Mouse (Mus musculus) monocyte, adult 2 months (primary cell): ENCODE measurements at regions not wholly inside any gene's neighbourhood (a gene's known extent, or its start where the extent isn't known, plus 50 kb on each side); places are given as distances from the start of the nearest gene placed in this dataset.

Experiments used
- DNase-seq, 2 experiments: peaks; one replicate each; pipeline ENCODE4 v3.0.0; 2022; ENCODE audit warnings: low spot score in 2 of 2, low read depth in 1 of 2

DNA sequence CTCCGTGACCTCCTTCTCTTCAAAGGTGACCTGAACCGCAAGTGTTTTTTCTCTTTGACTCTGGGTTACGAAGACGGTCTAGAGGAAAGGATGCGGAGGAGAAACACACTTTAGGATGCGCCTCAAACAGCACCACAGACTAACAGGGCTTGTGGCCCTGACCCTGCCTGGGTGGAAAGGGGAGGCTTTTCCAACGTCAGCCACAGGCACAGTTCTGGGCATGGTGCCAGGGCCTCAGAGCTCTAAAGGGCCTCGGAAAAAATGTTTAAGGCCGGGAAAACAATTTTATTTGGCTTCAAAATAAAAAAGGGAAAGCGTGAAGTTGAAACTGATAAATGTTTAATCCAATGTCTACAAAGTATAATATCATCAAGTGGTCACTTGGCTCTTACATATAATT is 323.6 kb downstream of the Matn1 start:
- DNase-seq, result no peak

DNA sequence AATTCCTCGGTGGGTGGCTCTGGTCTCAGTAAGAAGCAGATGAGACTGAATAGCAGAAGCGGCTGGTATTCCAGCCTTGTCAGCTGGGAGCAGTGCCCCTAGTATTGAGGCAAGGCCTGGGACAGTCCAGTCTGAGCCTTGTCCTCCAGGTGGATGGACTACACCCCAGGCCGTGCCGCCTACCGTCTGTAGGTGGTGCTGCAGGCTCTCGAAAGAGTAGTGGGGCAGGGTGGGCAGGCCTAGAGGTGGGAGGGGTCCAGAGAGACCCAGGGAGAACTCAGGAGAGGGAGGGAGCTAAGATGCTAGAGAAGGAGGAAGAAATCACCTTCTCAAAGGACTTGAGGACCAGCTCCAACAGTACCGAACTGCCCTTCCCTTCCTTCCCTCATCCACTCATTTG is 326.0 kb downstream of the Matn1 start:
- no peak for DNase-seq

DNA sequence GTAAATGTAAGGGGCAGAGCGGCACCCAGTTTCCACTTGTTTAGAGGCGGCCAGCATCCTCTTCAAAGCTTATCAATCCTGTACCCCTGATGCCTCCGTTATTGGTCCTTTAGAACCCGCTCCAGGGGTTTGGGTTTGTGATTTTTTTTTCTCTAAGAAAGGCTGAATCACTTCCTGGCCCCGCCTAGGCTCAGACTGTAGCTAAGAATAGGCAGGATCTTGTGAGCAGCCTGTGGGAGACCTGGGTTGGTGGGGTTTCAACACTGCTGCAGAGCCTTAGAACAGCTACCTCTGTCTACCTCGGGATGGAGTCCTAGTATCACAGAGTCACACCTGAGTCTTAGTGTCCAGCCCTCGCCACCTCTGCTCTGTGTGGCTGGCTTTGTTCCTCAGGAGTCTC is 327.9 kb downstream of the Matn1 start:
- no peak for DNase-seq

DNA sequence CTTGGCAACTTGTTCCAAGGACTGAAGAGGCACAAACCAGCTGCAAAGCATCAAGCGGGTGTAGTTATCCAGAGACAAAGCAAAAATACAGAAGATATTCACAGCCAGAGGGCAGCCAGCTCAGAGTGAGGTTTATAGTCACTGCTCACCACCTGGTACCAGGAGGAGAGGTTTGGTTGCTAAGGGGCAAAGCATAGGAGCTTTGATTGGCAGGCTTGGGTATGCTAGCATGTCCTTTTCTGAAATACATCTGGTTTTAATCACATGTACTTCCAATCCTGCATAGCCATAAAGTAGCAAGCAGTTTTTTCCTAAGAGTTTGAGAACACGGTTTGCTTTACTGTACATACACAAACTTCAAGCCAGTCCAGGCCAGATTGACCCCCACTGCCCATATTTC is 349.4 kb downstream of the Matn1 start:
- DNase-seq, result no peak

DNA sequence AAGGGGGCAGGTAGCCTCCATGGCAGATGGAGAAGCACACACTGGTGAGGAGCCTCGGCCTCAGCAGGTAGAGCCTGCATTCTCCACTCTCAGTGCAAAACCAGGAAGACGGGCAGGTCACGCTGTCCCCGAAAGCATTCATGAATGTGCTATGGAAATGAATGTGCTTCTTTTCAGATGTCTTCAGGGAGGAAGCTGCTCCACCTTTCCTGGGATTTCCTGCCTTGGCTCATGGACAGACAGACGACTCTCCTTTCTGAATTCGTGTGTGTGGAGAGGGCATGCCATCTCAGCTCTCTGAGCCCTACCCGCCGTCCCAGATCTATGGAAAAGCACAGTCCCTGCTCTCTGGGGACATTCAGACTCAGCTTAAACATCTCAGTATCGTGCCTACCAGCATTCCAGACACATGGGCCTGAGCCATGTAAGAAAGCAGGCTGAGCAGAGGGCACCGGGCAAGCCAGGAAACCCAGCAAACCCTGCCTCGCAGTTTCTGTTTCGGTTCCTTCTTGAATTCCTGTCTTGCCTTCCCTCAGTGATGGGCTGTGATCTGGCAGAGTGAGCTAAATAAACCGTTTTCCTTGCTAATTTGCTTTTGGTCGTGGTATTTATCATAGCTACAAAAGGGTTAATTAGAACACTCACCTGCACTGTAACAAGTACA is 354.0 kb downstream of the Matn1 start:
- DNase-seq, result no peak

DNA sequence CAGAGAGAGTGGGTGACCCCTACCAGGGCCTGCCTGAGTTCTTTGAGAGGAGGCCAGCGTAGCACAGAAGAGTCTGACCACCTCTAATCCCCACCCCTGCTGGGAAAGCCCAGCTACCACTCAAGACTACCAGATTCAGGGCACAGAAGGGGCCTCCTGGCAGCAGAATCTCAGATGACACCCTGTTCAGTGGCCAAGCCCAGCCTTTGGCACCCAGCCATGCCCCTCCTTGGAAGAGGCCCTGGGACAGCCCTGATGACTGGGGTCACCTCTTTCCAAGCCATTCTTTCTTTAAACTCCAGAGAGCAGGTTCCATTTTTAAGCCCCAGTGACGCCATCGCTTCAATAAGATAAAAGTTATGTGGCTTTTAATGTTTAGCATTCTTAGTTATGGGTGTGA is 359.8 kb downstream of the Matn1 start:
- no peak for DNase-seq

DNA sequence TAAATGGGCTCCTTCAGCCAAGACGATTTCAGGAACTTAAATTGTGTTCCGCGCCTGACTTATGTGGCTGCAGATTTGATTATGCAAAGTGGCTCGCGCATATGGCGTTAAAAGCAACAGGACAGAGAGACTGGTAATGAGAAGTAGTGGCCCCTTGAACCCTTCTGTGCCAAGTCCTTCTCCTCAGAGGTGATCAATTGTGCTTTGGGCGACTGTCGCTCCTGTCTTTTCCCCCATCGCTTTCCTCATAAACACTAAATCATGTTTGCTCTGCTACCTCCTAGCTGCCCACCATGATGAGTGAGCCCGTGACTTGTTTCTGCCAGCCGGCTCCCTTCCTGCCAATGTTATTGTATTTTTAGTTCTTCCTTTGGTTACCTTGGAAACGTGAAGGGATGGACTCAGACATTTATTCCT is 360.2 kb downstream of the Matn1 start:
- DNase-seq, result no peak

DNA sequence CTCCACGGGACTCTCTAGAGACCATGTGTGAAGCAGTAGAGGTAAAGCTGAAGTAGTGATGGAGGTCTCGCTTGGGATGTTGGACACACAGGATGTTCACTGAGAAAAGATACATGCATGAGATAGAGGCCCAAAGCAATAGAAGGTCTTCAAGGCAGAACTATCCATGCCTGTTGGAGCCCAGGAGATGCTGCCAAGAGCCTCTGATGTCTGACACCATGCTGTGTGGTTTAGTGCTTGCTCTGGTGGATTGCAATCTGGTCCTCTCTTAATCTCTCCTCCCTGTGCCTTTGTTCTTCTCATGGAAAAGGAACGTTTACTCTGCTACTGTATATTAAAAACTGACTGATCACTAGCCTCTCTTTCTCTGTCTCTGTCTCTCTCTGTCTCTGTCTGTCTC is 370.0 kb downstream of the Matn1 start:
- DNase-seq, result no peak

DNA sequence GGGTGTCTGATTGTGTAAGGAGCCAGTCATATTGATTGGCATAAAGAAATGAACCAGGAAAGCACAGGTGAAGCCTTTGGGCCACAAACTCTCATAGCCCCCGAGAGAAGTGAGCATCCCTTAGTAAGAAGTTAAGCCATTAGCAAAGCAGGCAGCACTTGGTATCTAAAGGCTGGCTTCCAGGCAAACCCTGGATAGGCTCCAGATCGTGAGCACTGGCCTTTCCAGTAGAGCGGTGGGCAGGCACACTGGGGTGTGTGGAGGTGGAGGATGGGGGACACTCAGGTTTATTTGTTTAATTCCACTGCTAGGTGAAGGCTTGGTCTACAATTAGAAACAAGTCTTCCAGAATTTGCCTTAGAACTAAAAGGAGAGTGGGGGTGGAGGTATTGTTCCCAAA is 371.9 kb downstream of the Matn1 start:
- no peak for DNase-seq

DNA sequence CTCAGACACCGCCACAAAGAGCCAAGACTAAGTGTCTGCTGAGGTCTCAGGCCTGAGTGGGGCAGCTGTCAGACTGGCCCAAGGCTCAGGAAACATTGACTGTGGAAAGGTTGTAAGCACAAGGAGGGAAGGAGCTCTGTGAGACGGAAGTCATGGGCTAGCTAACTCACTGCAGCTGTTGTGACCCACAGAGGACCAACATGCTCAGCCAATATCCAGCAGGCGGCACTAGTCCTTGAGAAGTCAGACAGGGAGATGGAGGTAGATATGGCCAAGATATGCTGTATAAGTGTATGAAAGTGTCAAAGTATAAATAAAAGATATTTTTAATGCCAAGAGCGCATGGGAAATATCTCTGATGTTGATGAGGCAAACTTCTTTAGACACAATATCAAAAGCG is 378.1 kb downstream of the Matn1 start:
- no peak for DNase-seq

DNA sequence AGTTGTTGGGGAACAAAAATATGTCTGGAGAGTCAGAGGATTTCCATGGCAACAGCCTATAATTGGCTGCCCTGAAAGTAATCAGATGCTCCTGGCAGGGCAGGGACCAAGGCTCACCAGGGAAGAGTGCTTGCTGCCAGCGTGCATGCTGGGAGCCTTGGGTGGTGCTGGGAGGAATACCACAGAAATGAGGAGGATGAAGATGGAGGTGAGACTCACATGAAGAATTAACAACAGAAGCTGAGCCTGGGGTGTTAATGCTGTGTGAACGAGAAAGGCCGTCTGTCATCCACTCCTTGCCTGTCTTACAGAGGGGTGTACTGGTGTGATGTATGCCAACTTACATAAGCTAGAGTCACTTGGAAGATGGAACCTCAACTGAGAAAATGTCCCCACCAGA is 380.3 kb downstream of the Matn1 start:
- no peak for DNase-seq

DNA sequence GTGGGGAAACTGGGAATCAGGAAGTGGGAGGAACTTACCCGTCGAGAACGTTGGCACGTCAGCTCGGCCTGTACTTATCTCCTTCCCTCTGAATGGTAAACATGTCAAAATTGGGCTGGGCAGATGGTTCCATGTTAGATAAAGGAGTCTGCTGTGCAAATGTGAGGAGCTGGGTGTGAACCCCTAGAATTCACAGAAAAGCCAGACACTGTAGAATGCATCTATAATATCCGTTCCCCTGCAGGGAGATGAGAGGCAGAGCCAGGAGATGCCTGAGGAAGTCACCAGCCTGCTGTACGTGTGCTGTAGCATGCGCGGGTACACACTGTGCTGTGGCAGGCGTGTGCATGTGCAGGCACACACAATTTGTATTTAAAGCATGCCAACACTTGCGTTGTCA is 381.0 kb downstream of the Matn1 start:
- DNase-seq, result no peak

DNA sequence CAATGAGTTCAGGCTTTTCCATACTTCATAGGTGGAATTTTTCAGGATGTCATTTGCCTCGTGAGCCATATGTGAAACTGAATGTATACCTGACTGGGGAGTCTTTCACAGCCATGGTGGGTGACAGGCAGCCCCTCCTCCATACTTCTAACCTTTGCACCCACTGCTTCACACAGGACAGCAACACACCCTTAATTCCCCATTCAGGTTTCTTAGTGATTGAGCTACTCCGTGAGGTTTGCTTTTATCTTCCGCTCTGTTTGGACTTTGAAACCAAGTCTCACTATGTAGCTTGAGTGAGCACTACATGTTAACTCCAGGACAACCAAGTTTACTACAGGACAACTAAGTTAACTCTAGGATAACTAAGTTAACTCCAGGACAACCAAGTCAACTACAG is 381.4 kb downstream of the Matn1 start:
- no peak for DNase-seq

DNA sequence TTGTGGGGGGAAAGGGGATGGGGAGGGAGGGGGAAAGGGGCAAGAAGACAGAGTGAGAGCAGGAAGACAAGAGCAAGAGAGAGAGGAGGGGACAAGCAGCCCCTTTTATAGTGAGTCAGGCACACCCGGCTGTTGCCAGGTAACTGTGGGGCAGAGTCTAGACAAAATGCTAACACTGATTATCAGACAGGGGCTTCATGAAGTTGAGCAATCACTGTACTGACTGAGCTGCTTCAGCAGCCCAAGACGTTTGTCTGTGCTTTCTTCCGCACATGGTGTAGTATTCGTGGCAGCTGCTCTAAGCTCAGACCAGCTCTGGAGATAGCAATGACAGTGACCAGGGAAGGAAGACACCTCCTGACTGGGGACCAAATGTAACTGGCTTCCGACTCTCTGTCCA is 385.2 kb downstream of the Matn1 start:
- no peak for DNase-seq

DNA sequence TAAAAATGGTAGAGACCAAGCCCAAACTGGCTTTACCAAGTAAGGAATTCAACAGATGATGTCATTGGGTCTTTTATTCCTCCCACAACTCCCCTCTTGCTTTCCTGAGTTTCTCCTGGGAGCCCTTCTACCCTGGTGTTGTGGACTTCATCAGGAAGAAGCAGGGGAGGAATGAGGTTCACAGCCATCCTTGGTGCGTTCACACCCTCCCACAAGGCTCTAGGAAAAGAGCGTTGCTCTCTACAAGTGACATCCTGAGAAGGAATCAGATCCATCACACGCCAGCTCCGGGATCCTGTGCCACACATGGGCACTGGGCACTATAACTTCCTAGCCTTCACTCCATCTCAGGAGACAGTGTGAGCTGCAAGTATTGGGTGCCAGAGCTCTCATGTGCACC is 387.5 kb downstream of the Matn1 start:
- no peak for DNase-seq

DNA sequence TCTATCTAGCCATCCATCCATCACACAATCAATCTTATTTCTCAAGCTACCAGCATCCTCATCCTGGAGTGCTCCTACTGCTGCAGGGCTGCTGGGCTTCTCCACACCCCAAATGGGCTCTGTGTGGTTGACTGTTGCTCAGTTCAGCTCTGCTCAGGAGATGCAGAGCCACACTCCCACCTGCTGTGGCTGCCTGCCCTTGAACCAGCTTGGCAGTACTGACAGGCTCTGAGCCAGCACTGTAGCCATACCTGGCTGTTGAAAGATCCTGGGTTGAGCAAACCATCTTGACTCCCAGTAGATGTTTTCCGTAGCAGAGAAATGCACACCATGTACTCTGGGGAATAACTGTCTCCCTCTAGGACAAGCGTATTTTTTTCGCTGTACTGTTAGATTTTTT is 392.6 kb downstream of the Matn1 start:
- DNase-seq, result no peak

DNA sequence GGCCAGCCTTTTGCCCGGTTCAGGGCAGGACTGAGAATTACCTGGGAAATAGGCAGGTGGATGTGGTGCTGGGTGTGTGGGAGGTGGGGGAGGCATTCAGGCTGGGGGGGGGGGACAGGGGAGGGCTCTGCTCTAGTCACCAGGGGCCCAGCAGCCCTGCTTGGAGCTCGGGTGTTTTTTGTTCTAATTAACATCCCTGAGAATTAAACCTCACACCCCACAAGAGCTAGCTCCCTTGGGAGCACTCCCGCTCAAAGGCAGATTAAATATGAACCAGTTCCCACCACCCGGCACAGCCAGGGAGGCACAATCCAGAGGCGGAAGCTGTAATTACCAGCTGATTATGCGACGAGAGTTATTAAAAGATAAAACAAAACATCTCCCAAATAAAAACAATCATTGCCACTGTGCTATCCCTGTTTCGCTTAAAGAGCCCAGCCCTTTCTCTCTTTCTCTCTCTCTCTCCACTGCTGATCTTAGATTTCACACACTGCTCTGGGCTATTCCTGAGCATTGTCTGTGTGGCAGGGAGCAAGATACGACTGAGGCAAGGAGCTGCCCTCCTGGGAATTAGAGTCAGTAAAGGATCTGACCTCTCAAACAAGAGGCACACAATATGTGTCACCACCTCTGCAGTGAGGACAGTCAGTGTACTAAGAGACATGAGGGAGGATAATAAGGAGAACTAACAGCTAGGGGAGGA is 397.0 kb downstream of the Matn1 start:
- DNase-seq, result no peak

DNA sequence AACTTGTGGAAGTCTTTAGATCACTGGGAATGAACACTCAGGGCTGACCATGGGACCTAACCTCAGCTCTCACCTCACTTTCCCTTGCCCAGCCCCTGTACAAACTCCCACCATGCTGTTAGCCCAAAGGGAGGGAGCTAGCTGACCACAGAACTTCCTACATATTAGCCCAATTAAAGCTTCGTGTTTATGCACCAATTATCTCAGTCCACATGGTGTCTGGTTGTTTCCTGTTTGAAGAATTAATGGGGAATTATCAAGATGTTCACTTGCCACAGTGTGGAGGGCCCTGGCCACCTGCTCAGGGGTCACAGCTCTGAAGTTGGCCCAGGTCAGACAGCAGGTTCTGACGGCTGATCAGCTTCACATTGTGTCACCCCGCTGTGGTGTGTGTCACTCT is 402.5 kb downstream of the Matn1 start:
- DNase-seq, result no peak

DNA sequence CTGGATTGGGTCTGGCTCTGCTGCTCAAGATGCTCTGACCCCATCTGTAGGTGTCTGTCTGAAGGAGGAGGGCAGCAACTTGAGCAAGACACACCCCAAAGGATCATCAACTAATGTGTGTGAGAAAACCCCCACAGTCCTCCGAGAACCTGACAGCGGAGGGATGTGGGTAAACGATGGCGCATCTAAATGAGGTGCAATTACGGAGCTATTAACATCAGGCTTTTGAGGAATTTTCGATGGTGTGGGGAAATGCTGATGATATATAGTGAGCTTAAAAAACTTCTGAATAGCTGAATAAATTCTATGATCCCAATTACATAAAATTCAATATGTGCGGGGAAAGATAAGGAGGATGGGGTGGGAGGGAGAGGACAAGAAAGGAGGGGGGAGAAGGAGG is 406.1 kb downstream of the Matn1 start:
- no peak for DNase-seq

DNA sequence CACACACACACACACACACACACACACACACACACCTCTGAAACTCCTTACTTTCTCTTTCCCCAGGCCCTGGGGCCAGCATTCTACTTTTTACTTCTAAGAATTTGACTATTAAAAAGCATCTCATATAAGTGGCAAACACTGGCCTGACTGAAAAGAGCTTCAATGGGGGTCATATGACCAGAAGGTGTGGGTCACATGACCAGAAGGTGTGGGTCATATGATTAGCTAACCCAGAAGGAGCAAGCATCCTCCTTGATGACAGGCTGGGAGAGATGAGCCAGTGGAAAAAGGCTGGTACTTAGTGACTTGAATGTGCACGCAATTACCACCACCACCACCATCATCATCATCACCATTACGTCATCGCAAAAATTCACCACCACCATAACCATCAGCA is 410.7 kb downstream of the Matn1 start:
- DNase-seq, result no peak

DNA sequence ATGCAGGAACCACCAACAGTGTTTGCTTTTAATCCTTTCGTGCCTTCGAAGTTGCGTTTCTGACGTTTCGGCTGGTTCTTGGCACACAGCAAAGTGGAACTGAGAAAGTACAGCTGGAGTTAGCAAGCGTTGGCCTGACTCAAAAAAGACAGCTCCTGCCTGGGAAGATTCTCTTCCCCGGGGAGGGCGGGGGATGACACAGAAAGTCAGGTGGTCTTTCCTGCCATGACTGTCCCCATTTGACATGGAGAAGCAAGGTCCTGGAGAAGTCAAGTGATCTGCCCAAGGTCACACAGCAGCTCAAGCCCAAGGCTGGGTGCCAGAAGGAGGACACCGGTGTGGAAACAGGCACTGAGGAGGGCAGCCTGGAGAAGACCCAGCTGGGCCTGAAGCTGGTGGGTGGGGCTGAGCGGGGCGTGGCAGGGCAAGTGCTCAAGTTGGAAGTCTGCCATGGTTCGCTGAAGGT is 411.4 kb downstream of the Matn1 start:
- no peak for DNase-seq

DNA sequence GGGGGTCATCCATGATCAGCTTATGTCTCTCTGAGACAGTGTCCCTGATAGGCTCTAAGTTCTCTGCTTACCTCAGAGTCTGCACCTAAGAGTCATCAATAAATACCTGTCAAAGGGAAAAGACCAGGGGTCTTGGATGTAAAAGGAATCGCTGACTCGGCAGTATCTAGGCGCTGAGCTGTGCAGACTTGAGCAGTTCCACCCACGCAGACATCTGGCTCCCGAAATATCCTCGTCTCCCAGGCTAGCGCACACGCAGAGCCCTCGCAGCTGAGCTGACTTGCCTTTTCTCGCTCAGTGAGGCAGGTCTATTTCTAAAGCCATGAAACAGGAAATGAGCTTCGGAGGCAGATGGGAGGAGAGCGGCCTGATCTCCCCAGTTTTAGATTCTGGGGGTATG is 412.1 kb downstream of the Matn1 start:
- DNase-seq, result no peak

DNA sequence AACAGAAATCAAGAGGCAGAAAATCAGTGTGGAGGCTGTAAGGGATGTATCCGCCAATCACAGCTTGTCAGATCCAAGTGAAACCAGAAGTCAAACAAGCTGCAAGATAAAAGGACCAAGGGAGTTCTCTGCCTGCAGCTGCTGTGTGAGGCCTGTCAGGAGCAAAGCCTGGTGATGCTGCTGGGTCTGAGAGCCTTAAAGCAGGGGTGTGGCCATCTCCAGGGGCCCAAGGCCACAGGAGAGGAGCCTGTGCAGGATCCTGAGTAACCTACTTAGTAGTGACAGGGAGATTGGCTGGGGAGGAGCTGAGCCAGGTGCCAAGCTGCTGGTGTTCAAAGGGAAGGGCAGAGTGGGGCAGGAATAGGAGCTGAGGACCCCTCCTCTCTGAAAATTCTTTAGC is 418.8 kb downstream of the Matn1 start:
- no peak for DNase-seq
